Mouse (Mus musculus): Measurements from ENCODE around the gene Kcnq1.

- no peak for TF ChIP-seq POLR2A (IDR thresholded peaks at IDR 0.05; ENCODE audit: low read depth, low read length)
- TF ChIP-seq CTCF (IDR thresholded peaks at IDR 0.05; ENCODE audit: extremely low read depth, insufficient read length, insufficient replicate concordance, low read depth, low read length): no peak
Observed at GRCm38 (mm10) chr7:143067469-143067868, 38.7 kb upstream of the Kcnq1 start.
